Mouse (Mus musculus): ENCODE measurements around the gene Tom1.

DNA sequence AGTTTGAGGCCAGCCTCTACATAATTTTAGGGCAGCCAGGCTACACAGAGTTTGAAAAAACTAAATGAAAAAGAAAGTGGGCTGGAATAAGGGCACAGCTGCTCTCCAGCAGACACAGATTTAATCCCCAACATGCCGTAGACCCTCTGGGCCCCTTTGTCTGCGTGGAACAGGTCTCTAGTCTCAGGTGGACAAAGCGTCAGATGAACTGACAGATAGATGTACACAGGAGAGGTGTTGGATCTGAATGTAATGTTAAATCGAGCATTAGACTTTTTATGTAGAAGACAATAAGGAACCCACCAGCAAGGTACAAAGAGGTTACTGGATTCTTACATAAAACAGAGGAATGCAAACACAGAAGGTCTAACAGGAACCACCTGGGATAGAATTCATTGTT is 7.7 kb upstream of the Tom1 start:
- TF ChIP-seq POLR2A (IDR thresholded peaks at IDR 0.05; ENCODE audit: insufficient read length, low read depth) (no peak), CEBPB (IDR thresholded peaks at IDR 0.05; ENCODE audit: insufficient read depth, poor library complexity, severe bottlenecking) (no peak), MAX (IDR thresholded peaks at IDR 0.05; ENCODE audit: low read depth) (no peak), USF1 (IDR thresholded peaks at IDR 0.05; ENCODE audit: low read depth) (no peak), POLR2AphosphoS2 (IDR thresholded peaks at IDR 0.05; ENCODE audit: insufficient read length, low read depth) (no peak), E2F4 (IDR thresholded peaks at IDR 0.05; ENCODE audit: insufficient read depth) (no peak)
